Mouse (Mus musculus): ENCODE data around the gene Helz2. TPM values are rescaled to one million over a fixed set of nuclear protein-coding genes. Genes with fewer than 3 reads are reported as not detected.
"Not testable (repeated sequence)": the region's sequence is repeated elsewhere in the genome, so short reads cannot be mapped to it uniquely, and the experiment has no call there.

Helz2 gene
- polyA plus RNA-seq (2015; fragmentation: Nextera tagmentation; extraction: Ambion mirVana): 0.99 and 1.1 TPM in 2 replicates

DNA sequence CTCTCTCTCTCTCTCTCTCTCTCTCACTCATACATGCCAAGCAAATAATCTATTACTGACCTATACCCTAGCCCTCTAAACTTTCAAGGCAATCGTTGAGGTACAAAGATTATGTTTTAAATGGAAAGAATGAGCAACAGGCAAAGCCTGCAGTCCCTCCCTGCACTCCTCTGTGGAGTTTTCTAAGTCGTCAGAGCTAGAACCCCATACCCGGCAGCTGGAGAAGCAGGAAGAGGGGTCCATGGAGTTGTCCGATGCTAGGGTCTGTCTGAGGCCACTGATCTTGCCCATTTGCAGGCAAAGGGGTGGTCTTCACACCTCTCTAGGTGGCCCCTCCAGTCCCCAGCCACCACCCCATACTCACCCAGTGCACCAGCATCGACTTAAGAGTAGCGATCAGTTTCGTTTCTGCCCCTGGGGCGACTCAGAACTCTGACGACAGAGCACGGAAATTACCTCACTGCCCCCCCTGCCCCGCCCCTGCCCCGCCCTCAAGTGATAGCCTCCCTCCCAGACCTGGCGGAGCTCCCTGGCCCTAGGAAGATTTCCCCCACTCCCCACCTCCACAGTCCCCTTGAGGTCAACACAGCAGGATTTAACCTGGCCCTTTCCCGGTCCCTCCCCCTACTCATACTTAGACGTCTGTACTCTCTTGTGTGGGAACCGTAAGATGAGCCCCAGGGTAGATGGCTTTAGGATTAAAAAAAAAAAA is at the start of gene Helz2:
Helz2 (minus strand) TSS at position 426 of the 712 bp plus-strand sequence.
- Histone ChIP-seq H3K27ac (replicated peaks) (no peak within 1 kb of the TSS), H3K4me1 (peaks cover 10% of the 10 kb centered on the region), H3K9me3 (replicated peaks) (no peaks in the 10 kb centered on the region), H3K9ac (peak within 1 kb of the TSS; percentile 31), H3K27me3 (no peaks in the 10 kb centered on the region), H3K36me3 (0 out of 2 replicates have a peak, but pooled peaks cover 3% of the 10 kb centered on the region), H3K4me2 (replicated peaks) (peak within 1 kb of the TSS; percentile 59), H3K4me3 (replicated peaks) (peak within 1 kb of the TSS; percentile 48)
- ATAC-seq (ENCODE audit: insufficient number of reproducible peaks, low FRiP score, low TSS enrichment, low read depth): peak; percentile 71
- 3% methylated on average over 16 of the region's 16 CpGs for WGBS

DNA sequence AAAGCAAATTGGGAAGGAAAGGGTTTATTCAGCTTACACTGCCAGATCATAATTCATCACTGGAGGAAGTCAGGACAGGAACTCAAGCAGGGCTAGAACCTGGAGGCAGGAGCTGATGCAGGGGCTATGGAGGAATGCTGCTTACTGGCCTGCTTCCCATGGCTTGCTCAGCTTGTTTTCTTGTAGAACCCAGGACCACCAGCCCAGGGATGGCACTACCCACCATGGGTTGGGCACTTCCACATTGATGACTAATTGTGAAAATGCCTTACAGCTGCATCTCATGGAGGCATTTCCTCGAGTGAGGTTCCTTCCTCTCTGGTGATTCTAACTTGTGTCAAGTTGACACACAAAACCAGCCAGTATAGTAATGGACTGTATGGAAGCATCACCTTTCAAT is 49.1 kb upstream of the Helz2 start:
- no peak overlapping the region for H3K4me2 ChIP-seq (replicated peaks)
- ATAC-seq (ENCODE audit: insufficient number of reproducible peaks, low FRiP score, low TSS enrichment, low read depth): no peak
- no peaks in the 10 kb centered on the region for H3K9me3 ChIP-seq (replicated peaks)
- H3K4me1 ChIP-seq: peaks cover 14% of the 10 kb centered on the region
- H3K9ac ChIP-seq: no peak overlapping the region
- no peaks in the 10 kb centered on the region for H3K27me3 ChIP-seq
- H3K4me3 ChIP-seq (replicated peaks): no peak overlapping the region
- peaks cover 4% of the 10 kb centered on the region; the same call in 1 of the 2 replicates for H3K36me3 ChIP-seq
- WGBS: 68% methylated on average over 1 of the region's 1 CpGs
- no peak overlapping the region for H3K27ac ChIP-seq (replicated peaks)

DNA sequence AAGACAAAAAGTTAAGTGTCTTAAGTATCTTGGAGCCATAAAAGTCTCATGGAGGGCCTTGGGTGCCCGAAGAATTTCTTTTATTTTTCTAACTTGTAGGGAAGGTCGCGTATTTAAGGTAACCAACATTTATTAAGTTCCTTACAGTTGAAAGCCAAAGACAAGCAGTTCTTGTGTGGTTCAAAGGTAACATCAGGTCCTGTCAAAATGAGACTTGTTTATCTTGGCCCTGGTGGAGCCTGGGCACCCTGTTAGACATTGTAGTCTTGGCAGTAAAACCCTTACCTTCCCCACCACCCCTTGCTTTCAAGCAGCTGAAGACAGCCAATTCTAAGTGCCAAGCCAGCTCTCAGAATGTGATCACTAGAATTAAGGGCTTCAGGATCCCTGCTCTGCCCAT is 46.9 kb upstream of the Helz2 start:
- Histone ChIP-seq H3K4me3 (replicated peaks) (peak overlapping the region; percentile 69), H3K27ac (replicated peaks) (peak overlapping the region; percentile 83), H3K9ac (0 out of 2 replicates have a peak overlapping the region, but pooled peaks have one; percentile 47), H3K4me2 (replicated peaks) (peak overlapping the region; percentile 55), H3K9me3 (replicated peaks) (no peaks in the 10 kb centered on the region), H3K4me1 (peaks cover 14% of the 10 kb centered on the region), H3K27me3 (no peaks in the 10 kb centered on the region), H3K36me3 (peaks cover 3% of the 10 kb centered on the region; the same call in 1 of the 2 replicates)
- ATAC-seq (ENCODE audit: insufficient number of reproducible peaks, low FRiP score, low TSS enrichment, low read depth): no peak
- WGBS: 72% methylated on average over 3 of the region's 3 CpGs

DNA sequence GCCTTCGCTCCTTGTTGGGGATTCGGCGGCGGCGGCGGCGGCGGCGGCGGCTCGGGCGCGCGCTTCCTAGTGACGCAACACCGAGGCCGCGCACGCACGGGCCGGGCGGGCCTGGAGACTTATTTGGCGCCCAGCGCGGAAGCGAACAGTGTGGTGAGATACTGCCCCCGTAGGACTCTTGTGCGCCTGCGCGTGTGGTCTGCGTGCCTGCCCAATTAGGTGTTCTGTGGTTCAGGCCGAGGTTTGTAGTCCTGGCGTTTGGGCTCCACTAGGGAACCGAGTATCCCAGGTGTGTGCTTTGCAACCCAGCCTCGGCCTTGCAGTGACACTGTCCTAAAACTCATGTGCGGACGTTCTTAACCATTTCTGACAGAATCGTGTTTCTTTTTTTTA is 46.1 kb upstream of the Helz2 start, which contains the start of gene Gmeb2:
Gmeb2 (minus strand) TSS at position 78 of the 393 bp plus-strand sequence.
- peak within 1 kb of the TSS; percentile 69 for H3K4me3 ChIP-seq (replicated peaks)
- peaks cover 14% of the 10 kb centered on the region for H3K4me1 ChIP-seq
- H3K27ac ChIP-seq (replicated peaks): peak within 1 kb of the TSS; percentile 95
- H3K9me3 ChIP-seq (replicated peaks); H3K27me3 ChIP-seq; H3K36me3 ChIP-seq: not testable (repeated sequence)
- ATAC-seq (ENCODE audit: insufficient number of reproducible peaks, low FRiP score, low TSS enrichment, low read depth): peak; percentile 97
- under 1% methylated on average over 37 of the region's 38 CpGs for WGBS
- peak within 1 kb of the TSS; percentile 69 for H3K9ac ChIP-seq
- peak within 1 kb of the TSS; percentile 58 for H3K4me2 ChIP-seq (replicated peaks)

DNA sequence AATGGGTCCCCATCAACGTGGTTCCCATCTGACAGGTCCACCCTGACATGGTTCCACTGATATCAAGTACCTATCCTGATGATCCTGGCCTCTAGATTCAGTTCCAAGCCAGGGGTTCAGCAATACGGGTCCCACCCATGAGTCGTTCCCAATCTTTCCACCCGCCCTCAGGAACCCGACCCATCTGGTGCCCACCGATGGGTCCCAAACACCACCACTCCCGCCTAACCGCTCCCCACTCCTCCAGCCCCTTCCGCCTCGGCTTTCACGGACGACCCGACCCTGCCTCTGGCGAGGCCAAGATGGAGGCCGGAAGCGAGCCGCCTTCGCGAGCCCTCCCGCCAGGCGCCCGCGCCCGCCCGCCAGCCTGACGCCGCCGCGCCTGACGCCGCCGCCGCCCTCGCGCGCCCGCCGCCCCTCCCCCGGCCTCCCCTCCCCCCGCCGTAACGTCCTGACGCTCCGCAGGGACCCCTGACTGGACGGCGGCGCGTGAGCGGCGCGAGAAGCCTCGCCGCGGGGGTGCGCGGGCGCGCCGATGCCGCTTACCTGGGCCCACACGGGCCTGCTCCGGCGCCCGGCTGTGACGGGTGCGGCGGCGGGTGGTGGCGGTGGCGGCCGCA is 45.6 kb upstream of the Helz2 start:
- H3K9me3 ChIP-seq (replicated peaks): no peaks in the 10 kb centered on the region
- peak overlapping the region; percentile 69 for H3K4me3 ChIP-seq (replicated peaks)
- peak; percentile 91 for ATAC-seq (ENCODE audit: insufficient number of reproducible peaks, low FRiP score, low TSS enrichment, low read depth)
- peak overlapping the region; percentile 69 for H3K9ac ChIP-seq
- H3K36me3 ChIP-seq: peaks cover 9% of the 10 kb centered on the region
- peak overlapping the region; percentile 95 for H3K27ac ChIP-seq (replicated peaks)
- WGBS: 0% methylated on average over 39 of the region's 71 CpGs
- H3K4me1 ChIP-seq: peaks cover 14% of the 10 kb centered on the region
- peak overlapping the region; percentile 58 for H3K4me2 ChIP-seq (replicated peaks)
- no peaks in the 10 kb centered on the region for H3K27me3 ChIP-seq

DNA sequence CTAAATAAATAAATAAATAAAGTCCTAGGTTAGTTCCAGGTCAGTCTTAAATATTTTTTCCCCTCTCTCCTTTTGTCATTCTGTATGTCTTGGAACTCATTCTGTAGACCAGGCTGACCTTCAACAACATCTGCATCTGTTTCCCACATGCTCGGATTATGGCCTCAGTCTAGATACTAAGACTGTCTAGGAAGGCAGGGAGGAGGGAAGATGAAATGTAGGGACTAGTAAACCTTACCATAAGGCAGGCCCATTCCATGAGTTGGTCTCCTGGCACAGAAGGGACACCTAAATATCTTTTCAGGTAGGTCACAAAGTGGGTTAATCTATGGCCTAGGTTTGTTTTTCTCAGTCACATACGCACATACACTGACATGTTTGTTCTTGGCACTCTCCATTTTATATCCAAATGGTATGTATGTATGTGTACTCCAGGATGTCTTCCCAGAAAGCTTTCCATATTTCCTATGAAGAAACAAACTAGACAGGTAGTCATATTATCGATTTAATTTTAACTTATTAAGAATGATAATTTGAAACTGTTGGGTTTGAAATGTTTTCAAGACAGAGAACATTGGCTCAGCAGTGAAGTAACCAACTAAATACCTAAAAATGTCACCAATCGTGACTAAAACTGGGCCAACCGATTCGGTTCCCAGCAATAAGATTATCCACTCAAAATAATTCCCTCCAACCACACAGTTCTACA is 45.0 kb upstream of the Helz2 start:
- Histone ChIP-seq H3K4me3 (replicated peaks) (peak overlapping the region; percentile 69), H3K4me1 (peaks cover 14% of the 10 kb centered on the region), H3K27me3 (no peaks in the 10 kb centered on the region), H3K27ac (replicated peaks) (peak overlapping the region; percentile 95), H3K9me3 (replicated peaks) (no peaks in the 10 kb centered on the region), H3K36me3 (peaks cover 9% of the 10 kb centered on the region), H3K9ac (peak overlapping the region; percentile 69), H3K4me2 (replicated peaks) (peak overlapping the region; percentile 58)
- 48% methylated on average over 6 of the region's 6 CpGs for WGBS
- ATAC-seq (ENCODE audit: insufficient number of reproducible peaks, low FRiP score, low TSS enrichment, low read depth): no peak

DNA sequence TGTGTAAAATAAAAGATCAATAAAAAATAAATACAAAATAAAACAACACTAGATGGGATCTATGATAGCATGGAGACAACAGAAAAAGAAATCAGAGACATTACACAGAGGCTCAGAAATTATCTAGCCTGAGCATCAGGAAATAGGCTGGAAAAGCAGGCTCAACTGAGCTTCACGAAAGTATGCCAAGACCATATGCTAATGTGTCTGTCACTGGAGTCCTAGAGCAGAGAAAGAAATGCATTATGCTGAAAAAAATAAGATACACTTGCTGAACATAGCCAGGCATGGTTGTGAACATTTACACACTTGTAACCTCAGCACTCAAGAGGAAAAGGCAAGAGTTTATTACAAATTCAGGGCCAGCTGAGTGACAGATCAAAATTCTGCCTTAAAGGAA is 38.1 kb upstream of the Helz2 start:
- H3K36me3 ChIP-seq: peaks cover 47% of the 10 kb centered on the region
- ATAC-seq (ENCODE audit: insufficient number of reproducible peaks, low FRiP score, low TSS enrichment, low read depth): no peak
- no peak overlapping the region for H3K4me2 ChIP-seq (replicated peaks)
- H3K4me1 ChIP-seq: no peaks in the 10 kb centered on the region
- H3K9ac ChIP-seq: no peak overlapping the region
- H3K4me3 ChIP-seq (replicated peaks): no peak overlapping the region
- WGBS: 56% methylated on average over 1 of the region's 1 CpGs
- no peaks in the 10 kb centered on the region for H3K27me3 ChIP-seq
- no peak overlapping the region for H3K27ac ChIP-seq (replicated peaks)
- no peaks in the 10 kb centered on the region for H3K9me3 ChIP-seq (replicated peaks)

DNA sequence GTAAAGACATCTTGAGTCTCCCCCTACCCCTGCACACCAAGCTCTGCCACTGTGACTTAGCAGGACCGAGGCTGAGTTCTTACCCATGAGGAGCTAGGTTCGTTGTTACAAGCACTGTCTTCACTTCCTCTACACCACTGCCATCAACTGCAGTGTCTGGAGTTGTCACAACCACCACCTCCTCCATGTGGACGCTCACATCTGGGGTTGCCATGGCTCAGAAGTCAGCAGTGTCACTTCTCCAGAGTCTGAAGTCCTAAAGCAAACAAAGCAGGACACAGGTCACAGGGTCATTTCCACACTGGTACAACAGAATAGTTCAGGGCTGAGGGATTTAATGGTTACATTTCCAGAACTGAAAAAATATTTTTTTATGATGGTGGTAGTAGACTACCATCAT is 36.0 kb upstream of the Helz2 start:
- peaks cover 43% of the 10 kb centered on the region for H3K36me3 ChIP-seq
- H3K4me3 ChIP-seq (replicated peaks): no peak overlapping the region
- 75% methylated on average over 3 of the region's 3 CpGs for WGBS
- no peaks in the 10 kb centered on the region for H3K4me1 ChIP-seq
- ATAC-seq (ENCODE audit: insufficient number of reproducible peaks, low FRiP score, low TSS enrichment, low read depth): no peak
- H3K27me3 ChIP-seq: no peaks in the 10 kb centered on the region
- no peak overlapping the region for H3K27ac ChIP-seq (replicated peaks)
- H3K9ac ChIP-seq: no peak overlapping the region
- no peak overlapping the region for H3K4me2 ChIP-seq (replicated peaks)
- no peaks in the 10 kb centered on the region for H3K9me3 ChIP-seq (replicated peaks)

DNA sequence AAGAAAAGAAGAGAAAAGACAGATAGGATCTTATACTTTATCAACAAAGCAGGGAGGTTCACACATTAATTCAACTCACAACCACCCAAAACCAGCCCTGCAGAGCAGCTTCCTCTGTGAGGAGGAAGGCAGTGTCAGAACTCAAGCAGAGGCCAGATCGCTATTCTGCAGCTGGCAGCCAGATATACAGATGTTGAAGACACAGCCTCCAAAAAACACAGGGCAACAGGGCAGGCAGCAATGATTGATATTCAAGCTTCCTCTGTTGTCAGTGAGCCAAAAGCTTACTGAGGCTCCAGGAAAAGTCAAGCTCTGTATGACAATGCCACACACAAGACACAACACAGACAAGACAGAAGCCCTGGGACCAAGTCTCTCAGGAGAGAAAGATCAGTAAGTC is 34.9 kb upstream of the Helz2 start:
- peaks cover 46% of the 10 kb centered on the region for H3K36me3 ChIP-seq
- 75% methylated on average over 1 of the region's 1 CpGs for WGBS
- no peaks in the 10 kb centered on the region for H3K27me3 ChIP-seq
- no peaks in the 10 kb centered on the region for H3K9me3 ChIP-seq (replicated peaks)
- H3K4me3 ChIP-seq (replicated peaks): no peak overlapping the region
- H3K9ac ChIP-seq: no peak overlapping the region
- H3K4me2 ChIP-seq (replicated peaks): no peak overlapping the region
- no peaks in the 10 kb centered on the region for H3K4me1 ChIP-seq
- H3K27ac ChIP-seq (replicated peaks): no peak overlapping the region
- no peak for ATAC-seq (ENCODE audit: insufficient number of reproducible peaks, low FRiP score, low TSS enrichment, low read depth)

DNA sequence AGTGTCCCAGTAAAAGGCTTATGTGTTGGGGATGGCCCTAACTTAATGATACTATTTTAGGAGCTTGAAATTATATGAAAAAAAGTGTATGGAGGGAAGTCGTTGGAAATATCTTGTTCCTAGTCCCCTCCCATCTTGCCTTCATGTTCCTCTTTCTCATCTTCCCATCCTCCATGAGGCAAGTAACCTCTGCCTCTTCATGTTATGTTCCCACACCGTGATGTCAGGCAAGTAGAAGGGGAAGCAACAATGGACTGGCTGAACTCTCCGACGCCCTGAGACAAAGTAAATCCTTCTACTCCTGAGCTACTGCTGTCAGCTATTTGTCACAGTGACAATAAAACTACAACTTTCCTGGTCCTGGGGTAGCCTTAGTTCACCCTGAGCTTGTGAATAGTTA is 32.8 kb upstream of the Helz2 start:
- no peak overlapping the region for H3K4me3 ChIP-seq (replicated peaks)

DNA sequence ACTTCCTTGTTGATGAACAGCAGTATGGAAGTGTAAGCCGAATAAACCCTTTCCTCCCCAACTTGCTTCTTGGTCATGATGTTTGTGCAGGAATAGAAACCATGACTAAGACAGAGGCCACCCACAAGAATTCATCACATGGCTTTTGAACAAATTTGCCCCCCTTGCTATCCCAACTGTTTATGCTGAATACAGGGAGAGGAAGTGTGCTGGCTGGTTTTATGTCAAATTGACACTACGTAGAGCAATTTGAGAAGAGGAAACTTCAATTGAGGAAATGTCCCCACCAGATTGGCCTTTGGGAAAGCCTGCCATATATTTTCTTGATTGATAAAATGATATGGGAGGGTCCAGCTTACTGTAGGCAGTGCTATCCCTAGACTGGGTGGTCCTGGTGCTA is 32.0 kb upstream of the Helz2 start:
- no peak overlapping the region for H3K4me2 ChIP-seq (replicated peaks)
- H3K4me3 ChIP-seq (replicated peaks): no peak overlapping the region
- peaks cover 65% of the 10 kb centered on the region for H3K36me3 ChIP-seq
- no peaks in the 10 kb centered on the region for H3K27me3 ChIP-seq
- H3K9me3 ChIP-seq (replicated peaks): no peaks in the 10 kb centered on the region
- WGBS: 93% methylated on average over 2 of the region's 2 CpGs
- no peak for ATAC-seq (ENCODE audit: insufficient number of reproducible peaks, low FRiP score, low TSS enrichment, low read depth)
- H3K27ac ChIP-seq (replicated peaks): no peak overlapping the region
- no peaks in the 10 kb centered on the region for H3K4me1 ChIP-seq
- no peak overlapping the region for H3K9ac ChIP-seq

More for the DNA sequence above, 32.8 kb upstream of the Helz2 start:
- Histone ChIP-seq H3K9ac (no peak overlapping the region), H3K27me3 (no peaks in the 10 kb centered on the region), H3K4me2 (replicated peaks) (no peak overlapping the region), H3K9me3 (replicated peaks) (no peaks in the 10 kb centered on the region), H3K27ac (replicated peaks) (no peak overlapping the region), H3K36me3 (peaks cover 61% of the 10 kb centered on the region), H3K4me1 (no peaks in the 10 kb centered on the region)
- no peak for ATAC-seq (ENCODE audit: insufficient number of reproducible peaks, low FRiP score, low TSS enrichment, low read depth)
- 86% methylated on average over 4 of the region's 4 CpGs for WGBS

Measured in embryonic facial prominence, embryonic 15.5 days (tissue).